Mouse (Mus musculus): ENCODE results near the gene Gch1. TPM values are rescaled to one million over a fixed set of nuclear protein-coding genes. Genes with fewer than 3 reads are reported as not detected.
"Not testable (repeated sequence)": the region's sequence is repeated elsewhere in the genome, so short reads cannot be mapped to it uniquely, and the experiment has no call there.

The Gch1 gene
- total RNA-seq, 2 experiments from 2014 or later = 2.0 to 2.6 TPM

DNA sequence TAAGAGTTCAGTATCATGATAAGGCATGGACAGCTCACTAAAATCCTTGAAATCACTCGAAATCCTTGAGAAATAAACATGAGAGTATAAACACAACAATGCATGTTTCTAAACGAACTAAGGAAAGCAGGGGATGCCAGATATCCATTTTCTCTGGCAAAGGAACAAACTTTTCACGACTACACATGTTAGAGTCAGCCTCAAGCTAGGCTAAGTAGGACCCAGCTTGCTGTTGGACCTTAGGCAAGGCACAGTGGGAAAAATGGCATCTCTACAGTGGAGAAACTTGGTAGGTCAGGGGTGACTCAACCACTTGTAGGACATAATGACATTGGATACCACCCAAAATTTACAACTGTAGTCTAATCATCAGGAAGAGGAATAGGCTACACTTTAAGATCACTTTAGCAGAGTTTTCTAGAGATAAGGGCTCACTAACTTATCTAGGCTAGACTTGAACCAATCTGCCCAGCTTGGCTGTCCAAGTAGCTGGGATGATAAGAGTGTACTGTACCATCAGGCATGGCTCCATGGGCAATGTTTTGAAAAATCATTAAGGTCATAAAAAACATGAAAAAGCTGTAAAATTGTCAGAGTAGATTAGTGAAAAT lies 18.6 kb downstream of the Gch1 start:
- intact Hi-C loops (cut with DNase I) = no loop called here
- no peak for DNase-seq

DNA sequence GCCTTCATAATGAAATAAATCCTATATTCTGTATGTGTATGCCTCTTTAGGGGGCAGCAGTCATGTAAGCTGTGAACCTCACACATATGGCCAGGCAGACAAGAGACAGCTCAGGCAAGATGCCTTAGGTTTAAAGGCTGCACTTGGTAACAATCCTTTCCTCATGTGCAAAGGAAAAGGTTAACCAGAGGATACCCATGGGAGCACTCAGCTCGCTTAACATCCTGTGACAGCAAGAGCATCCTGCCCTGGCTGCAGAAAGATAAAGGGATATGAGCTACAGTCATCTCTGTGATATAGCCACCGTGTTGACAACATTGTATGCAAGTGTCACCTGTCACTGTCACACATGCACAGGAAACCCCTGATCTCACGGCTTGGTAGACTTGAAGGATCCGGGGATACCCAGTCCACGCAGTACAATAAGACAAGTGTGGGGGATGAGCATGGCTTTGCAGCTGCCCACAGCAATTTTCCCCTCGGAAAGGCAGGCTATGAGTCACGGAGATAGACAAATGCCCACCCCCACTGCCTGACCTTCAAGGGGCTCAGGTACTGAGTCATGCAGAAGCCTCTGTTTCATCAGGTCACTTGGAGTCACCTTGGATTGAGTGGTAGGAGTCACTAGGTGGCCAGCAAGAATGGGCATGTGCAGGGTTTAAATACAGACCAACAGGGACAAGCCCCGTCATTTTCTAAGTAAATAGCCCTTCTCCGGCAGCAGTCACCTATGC lies 19.4 kb downstream of the Gch1 start:
- intact Hi-C loops (cut with DNase I) = no loop called here
- DNase-seq = no peak

DNA sequence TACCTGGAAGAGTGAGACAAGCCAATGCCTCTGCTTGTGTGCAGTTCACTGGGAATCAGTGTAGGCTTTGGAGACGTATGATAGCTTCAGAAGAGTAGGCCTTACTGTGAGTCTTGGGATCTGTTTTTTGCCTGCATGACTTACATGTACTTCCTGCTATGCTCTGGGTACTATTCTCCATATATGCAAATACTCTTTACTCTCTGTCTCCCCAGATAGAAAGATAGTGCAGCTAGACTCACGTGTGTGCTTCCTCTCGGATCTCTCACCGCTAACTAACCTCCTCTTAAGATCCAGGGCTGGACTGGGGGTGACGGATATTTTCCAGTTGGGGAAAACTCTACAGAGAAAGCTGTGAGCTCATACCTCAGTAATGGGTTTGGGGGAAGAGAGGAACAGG lies 23.5 kb downstream of the Gch1 start:
- intact Hi-C loops (cut with DNase I) = no loop called here
- no peak for DNase-seq

DNA sequence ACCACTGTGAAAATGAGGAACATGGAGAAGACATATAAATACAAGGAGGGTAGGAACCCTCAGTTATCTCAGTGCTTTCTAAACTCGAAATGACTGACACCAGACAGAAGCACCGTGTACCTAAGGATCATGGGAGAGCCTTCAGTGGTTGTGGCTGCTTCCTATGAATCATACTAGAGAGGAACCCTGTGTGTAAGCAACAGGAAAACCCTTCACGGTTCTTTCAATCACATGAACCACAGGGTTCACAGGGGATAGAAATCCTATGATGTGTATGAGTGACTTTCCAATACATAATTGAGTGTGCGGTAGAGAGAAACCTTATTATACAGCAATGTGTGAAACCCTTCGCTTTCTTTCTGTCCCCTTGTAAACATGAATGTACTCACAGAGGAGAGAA lies 24.1 kb downstream of the Gch1 start:
- intact Hi-C loops (cut with DNase I) = no loop called here
- DNase-seq = no peak

DNA sequence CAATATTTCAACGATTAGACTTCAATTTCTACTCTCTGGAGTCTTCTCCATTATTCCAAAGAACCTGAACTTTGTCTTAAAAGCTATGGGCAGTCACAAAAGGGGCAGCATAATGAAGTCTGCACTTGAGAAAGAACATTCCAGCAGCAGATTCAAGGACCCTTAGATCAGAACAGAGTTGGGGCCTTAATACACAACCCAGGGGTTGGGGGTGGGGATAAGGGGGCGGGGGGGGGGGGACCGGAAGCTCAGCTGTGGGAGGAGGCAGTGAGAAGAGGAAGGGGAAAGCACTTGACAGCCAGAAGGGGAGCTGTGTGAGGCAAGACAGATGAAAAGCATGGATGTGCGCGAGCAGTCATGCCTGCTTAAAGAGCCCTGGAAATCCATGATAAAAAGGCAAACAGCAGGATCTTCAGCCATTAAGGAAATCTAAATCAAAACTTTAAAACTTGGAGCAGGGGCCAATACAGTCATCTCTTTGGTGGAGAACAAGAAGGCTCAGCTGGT lies 27.2 kb downstream of the Gch1 start:
- intact Hi-C loops (cut with DNase I) = no loop called here
- DNase-seq = no peak

DNA sequence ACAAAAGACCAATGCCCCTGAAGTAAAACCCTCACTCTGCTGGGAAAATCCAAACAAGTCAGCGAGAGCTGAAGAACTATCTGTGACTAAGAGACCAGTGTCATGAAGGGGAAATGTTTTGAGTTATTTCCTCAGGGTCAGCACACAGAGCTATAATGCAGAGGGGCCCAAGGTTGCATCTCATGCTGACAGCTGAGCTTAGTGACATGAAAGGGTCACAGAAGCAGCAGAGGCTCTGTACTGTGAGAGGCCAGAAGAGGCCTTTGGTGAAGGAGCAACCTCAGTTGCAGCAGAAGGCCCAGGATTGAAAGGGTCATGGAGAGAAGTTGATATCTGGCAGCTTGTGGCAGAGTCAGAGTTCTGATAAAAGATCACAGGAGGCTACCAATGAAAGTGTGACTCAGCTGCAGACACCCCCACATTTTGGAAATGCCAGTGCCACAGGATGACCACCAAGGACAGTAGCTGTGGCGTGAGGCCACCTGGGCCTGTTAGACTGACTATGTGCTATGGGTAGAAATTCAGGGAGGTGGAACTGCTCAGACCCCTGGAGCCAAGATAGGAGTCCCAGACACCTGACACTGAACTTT lies 29.1 kb downstream of the Gch1 start:
- no peak for DNase-seq
- intact Hi-C loops (cut with DNase I) = no loop called here

DNA sequence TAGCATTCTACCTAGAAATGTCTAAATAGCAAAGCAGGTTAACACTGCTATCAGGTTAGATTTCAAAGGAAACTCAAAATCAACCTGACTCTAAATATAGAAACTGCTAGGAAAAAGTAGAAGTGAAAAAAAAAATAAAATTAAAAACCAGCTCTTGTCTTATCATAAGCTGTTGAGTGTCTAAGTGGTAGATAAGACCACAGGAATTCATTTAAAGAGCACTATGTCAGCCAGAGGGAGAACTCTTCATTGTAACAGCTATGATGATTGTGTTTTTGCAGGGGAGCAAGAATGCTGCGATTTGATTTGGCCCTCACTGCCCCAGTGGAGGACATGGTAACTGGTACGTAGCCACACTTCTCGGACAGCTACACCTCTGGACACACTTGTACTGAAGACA lies 34.9 kb downstream of the Gch1 start:
- DNase-seq = no peak
- intact Hi-C loops (cut with DNase I) = no loop called here

DNA sequence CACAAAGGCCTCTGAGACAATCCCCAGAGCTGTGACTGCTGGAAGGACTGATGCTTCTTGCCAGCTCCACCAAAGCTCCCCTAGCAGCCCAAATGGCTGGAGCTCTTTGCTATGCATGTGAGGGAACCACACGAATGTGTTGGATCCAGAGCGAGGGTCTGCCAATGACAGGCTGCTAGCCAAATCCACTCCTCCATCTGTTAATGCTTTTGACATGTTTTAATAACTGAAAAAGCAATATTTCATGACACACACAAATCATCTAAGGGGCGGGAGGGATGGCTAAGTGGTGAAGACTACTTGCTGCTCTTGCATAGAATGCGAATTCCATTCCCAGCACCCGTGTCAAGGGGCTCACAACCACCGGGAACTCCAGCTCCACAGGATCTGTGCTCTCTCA lies 37.9 kb downstream of the Gch1 start:
- no peak for DNase-seq
- intact Hi-C loops (cut with DNase I) = no loop called here

DNA sequence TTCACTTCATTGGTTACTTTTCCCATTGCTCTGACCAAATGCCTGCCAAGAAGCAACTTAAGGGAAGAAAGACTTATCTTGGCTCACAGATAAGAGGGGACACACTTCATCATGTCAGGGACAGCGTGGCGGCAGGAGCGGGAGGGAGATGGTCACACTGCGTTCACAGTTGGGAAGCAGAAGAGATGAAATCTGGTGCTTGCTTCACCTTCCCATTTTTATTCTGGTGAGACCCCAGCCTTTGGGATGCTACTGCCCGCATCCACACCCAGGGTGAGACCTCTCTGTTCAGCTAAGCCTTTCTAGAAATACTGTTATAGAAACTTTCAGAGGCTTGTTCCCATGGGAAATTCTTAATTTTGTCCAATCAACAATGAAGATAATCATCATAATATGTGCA lies 44.9 kb downstream of the Gch1 start:
- intact Hi-C loops (cut with DNase I) = no loop called here

DNA sequence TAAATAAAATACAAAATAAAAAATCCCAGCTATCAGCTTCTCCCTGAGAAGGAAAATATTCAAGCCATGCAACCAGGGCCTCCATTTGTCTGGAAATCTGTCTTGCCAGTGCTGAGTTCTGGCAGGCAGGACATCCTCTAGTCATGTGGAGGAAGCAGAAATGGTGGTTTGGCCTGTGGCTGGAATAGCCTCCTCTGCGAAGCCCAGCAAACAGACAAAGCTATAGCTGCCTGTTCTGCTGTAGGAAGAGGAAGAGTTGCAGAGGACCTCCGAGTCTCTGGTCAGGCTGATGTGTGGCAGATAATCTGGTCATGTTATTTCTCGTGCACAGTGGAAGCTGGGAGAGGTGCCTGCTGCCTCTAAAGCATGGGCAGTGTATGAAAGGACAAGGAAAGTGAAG lies 50.4 kb downstream of the Gch1 start:
- intact Hi-C loops (cut with DNase I) = no loop called here
- no peak for DNase-seq

More for the DNA sequence above, 44.9 kb downstream of the Gch1 start:
- no peak for DNase-seq

DNA sequence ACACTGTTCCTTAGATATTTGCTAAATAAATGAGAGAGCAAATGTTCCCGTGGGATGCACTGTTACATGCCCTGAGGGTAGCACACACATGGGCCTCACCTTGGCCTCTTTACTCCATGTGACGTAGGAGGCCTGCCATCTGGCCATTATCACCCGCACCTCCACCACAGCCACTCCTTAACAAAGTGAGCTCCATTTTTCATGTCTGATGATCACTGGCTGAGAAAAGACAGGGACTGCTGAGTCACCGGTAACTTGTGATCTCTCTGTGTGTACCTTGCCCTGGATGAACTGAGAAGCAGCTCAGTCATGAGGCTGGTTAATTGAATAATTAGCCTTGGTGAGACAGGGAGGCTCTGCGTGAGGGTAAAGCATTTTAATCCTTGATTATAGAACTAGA lies 52.6 kb downstream of the Gch1 start:
- intact Hi-C loops (cut with DNase I) = no loop called here
- no peak for DNase-seq

DNA sequence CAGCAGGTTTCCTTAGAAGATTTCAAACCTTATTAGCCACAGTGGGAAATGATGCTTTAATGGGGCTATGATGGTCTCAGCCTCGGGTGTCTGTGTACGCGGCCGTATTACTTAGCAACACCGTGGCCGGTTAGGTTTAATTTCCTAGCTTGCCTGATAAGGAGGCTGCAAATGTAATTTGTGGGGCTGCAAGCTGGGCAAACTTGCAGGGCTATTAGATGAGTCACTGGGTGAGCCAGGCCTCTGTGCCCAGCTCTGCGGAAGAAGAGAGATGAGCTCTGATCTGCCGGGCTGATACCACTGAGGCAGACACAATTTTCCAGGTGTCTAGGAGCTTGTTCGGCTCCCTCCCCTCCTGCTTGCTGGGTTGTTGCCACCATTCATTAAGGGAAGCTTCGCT lies 55.3 kb downstream of the Gch1 start:
- no peak for DNase-seq
- intact Hi-C loops (cut with DNase I) = no loop called here

DNA sequence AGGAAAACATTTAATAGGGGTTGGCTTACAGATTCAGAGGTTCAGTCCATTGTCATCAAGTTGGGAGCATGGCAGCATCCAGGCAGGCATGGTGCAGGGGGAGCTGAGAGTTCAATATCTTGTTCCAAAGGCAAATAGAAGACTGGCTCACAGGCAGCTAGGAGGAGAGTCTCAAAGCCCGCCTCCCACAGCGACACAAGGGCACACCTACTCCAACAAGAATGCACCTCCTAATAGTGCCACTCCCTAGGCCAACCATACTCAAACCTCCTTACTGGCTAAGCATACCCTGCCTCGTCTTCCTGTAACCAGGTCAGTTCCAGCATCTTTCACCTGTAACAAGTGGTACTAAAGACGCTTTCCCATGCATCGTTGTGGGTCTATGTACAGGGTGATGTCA lies 61.2 kb downstream of the Gch1 start:
- intact Hi-C loops (cut with DNase I) = no loop called here
- no peak for DNase-seq

DNA sequence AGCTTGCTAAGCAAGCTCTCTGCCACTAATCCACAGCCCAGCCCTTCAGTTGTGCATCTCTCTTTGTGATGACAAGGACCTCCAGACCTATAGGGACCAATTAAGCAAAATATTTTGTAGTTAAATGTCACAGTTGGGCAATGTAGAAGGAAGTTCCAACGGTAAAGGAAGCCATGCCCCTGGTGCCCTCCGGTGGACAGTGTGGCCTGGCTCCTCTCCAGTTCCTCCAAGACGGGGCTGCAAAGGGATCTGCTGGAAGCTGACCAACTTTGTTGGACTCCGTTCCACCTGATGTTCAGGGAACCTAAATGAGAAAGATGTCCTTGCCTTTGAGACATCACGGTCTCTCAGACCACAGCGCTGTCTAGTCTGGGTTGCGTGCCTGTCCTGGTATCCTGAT lies 71.7 kb downstream of the Gch1 start:
- intact Hi-C loops (cut with DNase I) = loop anchor here (10.0 kb wide), 1 partner anchor 127 kb away; no protein-coding TSS in a partner anchor
- no peak for DNase-seq

DNA sequence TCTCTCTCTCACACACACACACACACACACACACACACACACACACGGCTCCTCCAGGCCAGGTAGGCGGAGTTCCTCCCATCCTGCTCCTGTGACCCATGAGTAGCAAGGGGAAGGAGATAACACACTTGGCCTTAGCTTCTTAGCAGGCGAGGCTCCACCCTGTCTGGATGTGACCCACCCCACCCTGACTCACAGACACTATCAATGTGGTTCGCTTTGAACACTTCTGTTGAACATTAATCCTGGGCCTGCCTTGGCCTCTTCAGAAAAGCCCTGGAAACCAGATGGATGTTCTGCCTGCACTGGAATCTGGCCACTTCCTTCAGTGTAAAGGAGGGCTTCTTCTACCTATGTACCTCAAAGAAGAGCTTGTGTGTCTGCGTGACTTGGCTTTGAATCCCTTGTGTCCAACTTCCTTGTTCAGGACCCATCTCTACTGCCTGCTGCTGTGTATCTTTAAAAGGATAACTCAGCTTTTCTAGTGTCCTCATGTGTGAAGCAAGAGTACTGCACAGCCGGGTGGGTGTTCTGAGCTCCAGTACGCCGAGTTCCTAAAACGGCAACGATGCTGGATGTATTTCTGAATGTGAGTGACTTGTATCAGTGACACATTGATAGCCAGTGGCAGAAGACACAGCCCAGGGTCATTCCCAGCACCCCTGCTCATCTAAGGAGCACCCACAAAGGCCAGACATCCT lies 73.0 kb downstream of the Gch1 start:
- intact Hi-C loops (cut with DNase I) = loop anchor here (10.0 kb wide), 1 partner anchor 129 kb away; no protein-coding TSS in a partner anchor
- DNase-seq = no peak

DNA sequence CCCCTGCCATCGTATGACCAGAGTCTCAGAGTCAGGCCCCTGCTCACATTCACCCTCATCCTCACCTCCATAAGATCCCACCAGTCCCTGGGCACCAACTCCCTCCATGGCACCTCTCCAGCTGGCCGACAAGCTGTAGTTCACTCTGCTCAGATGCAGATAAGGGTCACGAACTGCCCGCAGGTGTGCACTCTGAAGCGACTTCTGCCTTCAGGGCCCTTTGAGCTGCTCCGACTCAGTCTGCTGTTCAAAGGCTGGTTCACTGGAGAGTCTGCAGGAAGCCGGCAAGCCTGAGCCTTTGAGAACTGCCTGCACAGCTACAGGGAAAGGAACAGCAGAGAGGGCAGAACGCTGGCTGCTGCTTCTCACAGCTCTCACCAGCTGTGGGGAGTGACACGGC lies 74.1 kb downstream of the Gch1 start:
- DNase-seq = no peak
- intact Hi-C loops (cut with DNase I) = loop anchor here (10.0 kb wide), 1 partner anchor 130 kb away; no protein-coding TSS in a partner anchor

DNA sequence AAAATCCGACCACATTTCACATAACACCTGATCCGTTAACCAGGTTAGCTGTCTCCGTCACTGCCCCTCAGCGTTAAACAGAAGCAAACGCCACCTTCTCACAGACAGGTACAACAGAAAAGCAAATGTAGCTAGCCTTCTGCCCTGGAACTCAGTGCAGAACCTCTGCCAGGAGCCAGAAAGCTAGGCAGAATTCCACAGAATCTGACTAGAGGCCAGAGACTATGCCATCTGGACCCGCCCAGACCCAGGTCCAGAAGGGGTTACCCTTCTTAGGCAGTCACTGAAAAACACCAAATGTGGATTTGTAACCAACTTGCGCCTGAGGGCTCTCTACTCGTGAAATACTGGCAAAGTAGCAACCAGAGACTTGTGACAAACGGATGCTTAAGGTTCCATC lies 77.9 kb downstream of the Gch1 start:
- DNase-seq = no peak
- intact Hi-C loops (cut with DNase I) = loop anchor here (10.0 kb wide), 1 partner anchor 133 kb away; no protein-coding TSS in a partner anchor

DNA sequence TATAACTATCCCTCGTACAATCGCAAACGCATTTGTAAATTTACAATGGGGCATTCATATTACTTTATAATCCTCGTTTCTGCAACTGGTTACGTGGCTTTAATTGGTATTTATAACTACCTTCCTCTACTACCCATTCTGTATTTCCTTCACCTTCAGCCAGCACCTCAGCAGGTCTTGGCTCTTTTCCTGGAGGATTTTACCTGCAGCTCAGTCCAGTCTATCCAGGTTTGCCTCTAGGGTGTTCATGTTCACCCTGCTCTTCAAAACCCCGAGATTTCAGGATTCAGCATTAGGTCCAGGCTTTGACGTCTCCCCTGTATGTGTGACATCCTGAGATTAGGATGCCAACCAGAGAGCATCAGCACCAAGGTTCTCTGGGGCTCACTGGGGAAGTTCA lies 78.8 kb downstream of the Gch1 start:
- DNase-seq = not testable (repeated sequence)
- intact Hi-C loops (cut with DNase I) = loop anchor here (10.0 kb wide), 1 partner anchor 134 kb away; no protein-coding TSS in a partner anchor

DNA sequence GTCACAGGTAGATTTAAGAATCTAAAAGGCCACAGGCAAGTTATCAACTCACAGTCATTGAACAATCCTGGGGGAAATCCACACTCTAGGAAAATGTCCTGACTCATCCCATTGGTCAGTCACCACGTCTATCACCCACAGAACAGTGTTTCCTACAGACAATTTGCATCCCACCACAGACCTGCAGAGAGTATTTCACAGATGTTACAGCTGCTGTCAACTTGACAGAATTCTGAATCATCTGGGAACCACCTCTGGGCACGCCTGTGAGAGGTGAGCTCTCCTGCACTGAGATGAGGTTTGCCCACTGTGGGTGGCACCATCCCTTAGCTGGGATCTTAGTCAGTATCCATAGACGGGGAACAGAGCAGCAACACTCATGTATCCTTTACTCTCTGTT lies 81.8 kb downstream of the Gch1 start:
- intact Hi-C loops (cut with DNase I) = no loop called here
- DNase-seq = no peak

DNA sequence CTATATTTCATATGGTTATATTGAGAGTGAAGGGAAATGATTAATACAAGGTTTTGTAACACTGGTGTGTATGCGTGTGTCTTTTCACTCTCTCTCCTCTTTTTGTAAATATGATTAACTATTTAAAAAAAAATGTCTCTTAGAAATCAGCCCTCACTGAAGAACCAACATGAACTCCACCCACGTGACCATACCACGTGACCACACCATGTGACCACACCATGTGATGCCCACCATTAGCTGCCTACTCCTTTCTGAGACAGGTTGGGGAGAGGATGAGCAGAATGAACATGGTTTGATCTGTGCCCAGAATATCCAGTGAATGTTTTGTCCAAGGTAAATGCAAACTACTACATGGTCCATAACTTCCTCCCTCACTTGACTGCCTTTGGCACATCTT lies 83.5 kb downstream of the Gch1 start:
- intact Hi-C loops (cut with DNase I) = no loop called here
- DNase-seq = no peak

DNA sequence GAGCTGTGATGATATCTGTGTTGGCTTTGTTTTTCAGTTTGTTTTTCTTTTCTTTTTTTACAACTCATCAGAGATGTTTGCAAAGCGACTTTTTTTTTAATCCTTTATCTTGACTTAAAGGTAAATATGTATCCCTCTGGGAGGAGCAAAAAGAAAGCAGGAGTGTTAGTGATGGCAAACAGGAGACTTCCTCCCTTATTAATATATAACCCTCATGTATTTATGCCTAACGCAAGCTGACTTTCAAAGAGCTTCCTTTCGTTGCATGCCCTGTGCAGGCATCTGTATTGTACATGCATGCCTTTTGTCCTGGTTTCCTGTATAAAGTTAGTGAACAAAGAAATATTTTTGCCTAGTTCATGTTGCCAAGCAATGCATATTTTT lies 84.0 kb downstream of the Gch1 start:
- intact Hi-C loops (cut with DNase I) = no loop called here
- DNase-seq = no peak
